Mouse (Mus musculus) olfactory bulb, adult 2 months (tissue): ENCODE measurements around the gene Tmc7. TPM values are rescaled to one million over a fixed set of nuclear protein-coding genes. Genes with fewer than 3 reads are reported as not detected.

ENCODE experiments used
- H3K27ac ChIP-seq: fragments of 200-500 bp; 2 replicates; pipeline ENCODE4 v1.5.1; 2012; ENCODE audit warnings: low read depth, low read length; ENCODE audit not compliant: insufficient read depth
- H3K4me1 ChIP-seq: fragments of 200-500 bp; 2 replicates; pipeline ENCODE4 v1.6.1; 2012; ENCODE audit warnings: low read length; ENCODE audit not compliant: control insufficient read depth, insufficient read depth
- H3K4me3 ChIP-seq: fragments of 200-500 bp; 2 replicates; pipeline ENCODE4 v1.5.1; 2012; ENCODE audit warnings: mild to moderate bottlenecking, low read depth, low read length, moderate library complexity; ENCODE audit not compliant: insufficient read depth
- CTCF ChIP-seq: fragments of 200-500 bp; IDR thresholded peaks from 2 replicates; pipeline ENCODE4 v1.5.1; 2012; ENCODE audit warnings: low read depth, mild to moderate bottlenecking, low read length, moderate library complexity; ENCODE audit not compliant: insufficient read depth
- POLR2A ChIP-seq: fragments of 200-500 bp; IDR thresholded peaks from 2 replicates; pipeline ENCODE4 v1.6.1; 2012; ENCODE audit warnings: mild to moderate bottlenecking, low read depth, low read length, moderate library complexity; ENCODE audit not compliant: insufficient read depth
- WGBS: fragments of 180-500 bp; shearing (Covaris S2); methylation state at CpG from one replicate; pipeline ENCODE4 v1.1.7; 2018; 5-methylcytosine and 5-hydroxymethylcytosine counted together
- polyA plus RNA-seq: library from polyadenylated mRNA; stranded (reverse); fragments of >200 nt; gene quantifications from 2 replicates; pipeline ENCODE4 v1.2.4, GENCODE M21; 2012; ENCODE audit warnings: low replicate concordance; ENCODE audit not compliant: missing spikeins, insufficient read depth, insufficient read length

Gene Tmc7
- polyA plus RNA-seq, 1 experiment, result not detected

DNA sequence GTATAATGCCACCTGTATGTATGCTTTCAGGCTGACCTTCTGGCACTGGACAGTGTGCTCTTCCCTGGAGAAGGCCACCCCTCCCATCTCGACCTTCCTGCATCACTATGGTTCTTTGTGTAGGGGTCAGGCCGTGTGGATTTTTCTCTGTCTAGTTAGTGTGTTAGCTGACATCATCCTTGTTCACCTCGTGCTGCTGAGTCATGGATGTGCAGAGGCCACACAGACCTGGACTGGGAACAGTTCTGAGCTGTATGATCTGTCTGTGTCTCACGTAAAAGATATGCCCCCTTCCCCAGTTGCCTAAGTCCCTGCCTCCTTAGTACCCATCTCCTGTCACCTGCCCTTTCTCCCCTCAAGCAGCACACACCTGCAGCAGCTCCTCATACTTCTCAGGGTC lies 57.6 kb downstream of the Tmc7 start:
- H3K4me1 ChIP-seq, result no peaks in the 10 kb centered on the region
- 90% methylated on average over 4 of the region's 4 CpGs for WGBS
- H3K27ac ChIP-seq, result no peak overlapping the region
- TF ChIP-seq CTCF, result no peak
- TF ChIP-seq POLR2A, result no peak
- H3K4me3 ChIP-seq, result no peak overlapping the region

DNA sequence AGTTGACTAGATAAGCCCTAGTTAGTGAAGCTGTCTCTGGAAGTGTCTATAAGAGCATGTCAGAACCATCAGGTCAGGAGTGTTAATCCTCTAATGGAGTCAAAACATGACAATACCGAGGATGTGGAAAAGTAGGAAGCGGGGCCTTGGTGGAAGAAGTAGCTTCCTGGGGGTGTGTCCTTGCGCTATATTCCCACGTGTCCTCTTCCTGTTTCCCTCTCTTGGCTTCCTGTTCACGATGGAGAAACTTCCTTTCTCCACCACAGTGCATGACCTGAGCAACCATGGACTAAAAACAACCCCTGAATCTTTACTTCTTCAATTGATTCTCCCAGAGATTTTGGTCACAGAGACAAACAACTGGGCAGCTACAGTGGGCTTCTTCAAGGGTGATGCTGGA lies 62.5 kb downstream of the Tmc7 start:
- Histone ChIP-seq H3K4me3 (no peak overlapping the region), H3K27ac (no peak overlapping the region), H3K4me1 (peaks cover 5% of the 10 kb centered on the region; the same call in 1 of the 2 replicates)
- TF ChIP-seq POLR2A, result no peak
- no peak for TF ChIP-seq CTCF
- whole genome bisulfite sequencing, result 76% methylated on average over 5 of the region's 5 CpGs

DNA sequence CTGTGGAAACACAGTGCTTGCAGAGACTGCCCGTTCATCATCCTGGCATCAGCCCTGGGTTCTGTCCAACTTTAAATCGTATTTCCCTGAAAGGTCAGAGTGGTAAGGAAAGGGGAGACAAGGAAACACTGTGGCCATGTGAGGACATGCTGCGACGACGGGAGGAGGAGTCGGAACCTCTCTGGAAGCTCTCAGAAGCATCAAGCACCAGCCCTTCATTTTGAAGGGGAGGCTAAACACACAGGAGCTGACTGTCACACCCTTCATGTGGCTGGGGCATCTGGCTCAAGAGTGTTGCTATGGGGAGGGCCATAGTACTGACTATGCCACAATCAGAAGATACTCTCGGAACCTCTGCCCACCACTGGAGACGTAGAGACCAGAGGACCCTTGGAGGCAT lies 64.9 kb downstream of the Tmc7 start:
- WGBS, result 86% methylated on average over 8 of the region's 8 CpGs
- Histone ChIP-seq H3K27ac (no peak overlapping the region), H3K4me1 (peaks cover 5% of the 10 kb centered on the region; the same call in 1 of the 2 replicates), H3K4me3 (no peak overlapping the region)
- TF ChIP-seq POLR2A (no peak), CTCF (no peak)

DNA sequence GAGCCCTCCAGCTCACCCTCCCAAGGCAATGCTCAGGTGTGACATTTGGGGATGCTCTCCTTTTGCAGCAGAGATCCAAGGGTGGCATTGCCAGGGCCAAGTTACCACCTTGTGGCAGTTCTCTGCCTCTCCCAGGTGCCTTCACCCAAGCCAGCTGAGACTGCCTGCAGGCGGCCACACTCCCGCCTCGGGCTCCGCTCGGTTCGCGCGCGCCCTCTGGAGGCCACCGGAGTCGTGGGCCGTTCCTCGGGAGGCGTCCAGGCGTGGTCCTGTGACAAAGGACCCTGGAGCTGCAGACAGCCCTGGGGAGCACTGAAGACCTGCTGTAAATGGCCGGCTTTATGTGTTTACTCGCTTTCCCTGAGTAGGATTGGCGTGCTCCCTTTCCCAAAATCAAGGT lies 65.8 kb downstream of the Tmc7 start:
- Histone ChIP-seq H3K4me3 (no peak overlapping the region), H3K4me1 (peaks cover 5% of the 10 kb centered on the region; the same call in 1 of the 2 replicates), H3K27ac (no peak overlapping the region)
- 2% methylated on average over 18 of the region's 18 CpGs for WGBS
- no peak for TF ChIP-seq POLR2A
- peak; percentile 86 for TF ChIP-seq CTCF

DNA sequence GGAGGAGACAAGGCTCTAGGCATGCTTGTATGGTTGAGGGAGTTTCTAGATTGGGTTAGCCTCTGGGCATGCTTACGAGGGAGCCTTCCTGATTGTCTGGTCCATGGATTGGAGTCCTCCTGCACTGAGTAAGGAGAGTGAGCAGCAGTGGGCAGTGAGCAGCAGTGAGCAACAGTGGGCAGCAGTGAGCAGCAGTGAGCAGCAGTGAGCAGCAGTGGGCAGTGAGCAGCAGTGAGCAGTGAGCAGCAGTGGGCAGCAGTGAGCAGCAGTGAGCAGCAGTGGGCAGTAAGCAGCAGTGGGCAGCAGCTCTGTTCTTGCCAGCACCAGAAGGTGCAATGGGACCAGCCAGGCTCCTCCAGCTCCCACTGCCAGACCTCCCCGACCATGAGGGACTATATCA lies 66.7 kb downstream of the Tmc7 start:
- peaks cover 5% of the 10 kb centered on the region; the same call in 1 of the 2 replicates for H3K4me1 ChIP-seq
- H3K4me3 ChIP-seq, result no peak overlapping the region
- 76% methylated on average over 2 of the region's 2 CpGs for WGBS
- TF ChIP-seq CTCF (no peak), POLR2A (no peak)
- H3K27ac ChIP-seq, result no peak overlapping the region

DNA sequence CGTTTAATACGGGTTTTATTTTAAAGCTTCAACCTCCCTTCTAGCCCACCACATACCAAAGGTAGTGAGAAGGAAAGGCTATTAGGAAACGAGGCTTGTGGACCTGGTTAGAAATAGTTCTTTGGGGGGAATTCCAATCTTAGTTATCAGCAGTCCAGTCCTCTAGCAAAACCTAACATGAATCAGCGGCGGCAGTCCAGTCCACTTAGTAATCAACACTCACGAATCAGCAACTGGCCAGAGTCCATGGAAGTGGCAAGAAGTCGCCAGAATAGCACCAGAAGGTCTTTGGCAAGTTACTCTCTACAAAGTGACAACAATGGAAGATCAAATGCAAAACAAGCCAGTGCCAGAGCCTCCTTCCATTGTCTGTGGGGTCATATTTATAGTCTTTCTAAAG lies 76.0 kb downstream of the Tmc7 start:
- no peaks in the 10 kb centered on the region for H3K4me1 ChIP-seq
- 73% methylated on average over 7 of the region's 7 CpGs for WGBS
- H3K27ac ChIP-seq, result no peak overlapping the region
- TF ChIP-seq CTCF, result no peak
- TF ChIP-seq POLR2A, result no peak
- H3K4me3 ChIP-seq, result no peak overlapping the region

DNA sequence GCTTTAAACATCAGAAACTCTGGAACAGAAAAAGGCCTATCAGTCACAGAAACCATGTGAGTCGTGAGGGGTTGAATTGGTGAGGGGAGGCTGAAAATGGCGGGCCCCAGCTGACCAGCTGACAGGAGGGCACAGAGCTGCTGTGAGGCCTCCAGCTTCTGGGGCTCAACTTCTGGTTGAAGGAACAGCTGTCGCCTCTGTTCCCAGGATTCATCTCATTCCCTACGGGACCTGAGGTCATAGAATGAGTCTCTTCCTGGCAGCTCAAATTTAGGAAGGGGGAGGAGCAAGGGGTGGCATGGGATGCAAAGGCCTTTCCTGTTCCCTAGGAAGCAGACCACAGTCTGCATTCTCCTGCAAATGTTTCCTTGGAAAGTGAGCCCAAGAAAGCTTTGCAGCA lies 80.7 kb downstream of the Tmc7 start:
- H3K27ac ChIP-seq, result no peak overlapping the region
- H3K4me1 ChIP-seq, result peaks cover 5% of the 10 kb centered on the region; the same call in 1 of the 2 replicates
- TF ChIP-seq POLR2A (no peak), CTCF (no peak)
- 82% methylated on average over 4 of the region's 4 CpGs for WGBS
- no peak overlapping the region for H3K4me3 ChIP-seq

DNA sequence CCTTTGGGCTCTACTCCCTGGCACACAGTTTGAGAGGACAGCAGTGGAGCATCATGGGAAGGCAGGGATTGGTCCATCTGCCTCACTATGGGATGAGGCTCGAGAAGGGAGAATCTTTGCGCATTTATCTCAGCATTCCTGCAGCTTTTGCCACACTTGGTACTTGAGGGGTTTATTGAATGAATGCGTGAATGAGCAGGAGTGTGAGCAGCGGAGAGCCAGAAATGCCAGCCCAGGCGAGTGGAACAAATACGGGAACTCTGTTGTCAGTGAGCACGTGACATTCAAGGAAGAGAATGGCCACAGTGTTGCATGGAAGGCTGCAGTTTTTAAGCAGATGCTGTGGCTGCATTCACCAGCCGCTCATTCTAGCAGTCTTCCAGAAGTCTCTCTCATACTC lies 82.2 kb downstream of the Tmc7 start:
- Histone ChIP-seq H3K27ac (no peak overlapping the region), H3K4me1 (peaks cover 5% of the 10 kb centered on the region; the same call in 1 of the 2 replicates), H3K4me3 (peak overlapping the region; percentile 8; the same call in 1 of the 2 replicates)
- TF ChIP-seq CTCF (no peak), POLR2A (no peak)
- 23% methylated on average over 8 of the region's 8 CpGs for WGBS

DNA sequence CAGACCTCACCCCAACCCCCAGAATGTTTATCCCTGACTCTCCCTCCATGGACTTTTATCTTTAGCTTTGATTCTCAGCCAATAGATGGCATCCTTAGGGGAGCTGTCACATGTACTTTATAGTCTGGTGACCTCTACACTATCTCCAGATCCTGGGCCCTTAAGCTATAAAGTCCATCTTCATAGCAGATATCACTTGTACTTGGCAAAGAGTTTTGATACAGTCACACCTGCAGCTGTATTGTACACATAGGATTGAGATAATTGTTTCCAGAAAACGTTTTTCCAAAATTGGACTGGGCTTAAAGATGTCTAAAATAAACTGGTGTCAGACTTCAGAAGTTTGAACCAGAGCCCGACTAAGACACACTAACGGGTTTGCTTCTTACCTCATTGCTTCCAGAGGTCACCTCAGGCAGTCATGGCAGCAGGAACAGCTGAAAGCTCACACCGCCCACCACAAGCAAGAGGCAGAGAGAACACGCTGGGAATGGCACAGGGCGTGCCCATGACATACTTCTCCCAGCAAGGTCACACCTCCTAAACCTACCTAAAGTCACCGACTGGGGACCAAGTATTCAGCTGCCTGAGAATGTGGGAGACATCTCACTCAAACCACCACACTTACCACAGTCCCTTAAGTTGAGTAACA lies 84.6 kb downstream of the Tmc7 start:
- Histone ChIP-seq H3K4me1 (peaks cover 5% of the 10 kb centered on the region; the same call in 1 of the 2 replicates), H3K27ac (no peak overlapping the region), H3K4me3 (no peak overlapping the region)
- WGBS, result 69% methylated on average over 7 of the region's 7 CpGs
- TF ChIP-seq POLR2A (no peak), CTCF (no peak)

DNA sequence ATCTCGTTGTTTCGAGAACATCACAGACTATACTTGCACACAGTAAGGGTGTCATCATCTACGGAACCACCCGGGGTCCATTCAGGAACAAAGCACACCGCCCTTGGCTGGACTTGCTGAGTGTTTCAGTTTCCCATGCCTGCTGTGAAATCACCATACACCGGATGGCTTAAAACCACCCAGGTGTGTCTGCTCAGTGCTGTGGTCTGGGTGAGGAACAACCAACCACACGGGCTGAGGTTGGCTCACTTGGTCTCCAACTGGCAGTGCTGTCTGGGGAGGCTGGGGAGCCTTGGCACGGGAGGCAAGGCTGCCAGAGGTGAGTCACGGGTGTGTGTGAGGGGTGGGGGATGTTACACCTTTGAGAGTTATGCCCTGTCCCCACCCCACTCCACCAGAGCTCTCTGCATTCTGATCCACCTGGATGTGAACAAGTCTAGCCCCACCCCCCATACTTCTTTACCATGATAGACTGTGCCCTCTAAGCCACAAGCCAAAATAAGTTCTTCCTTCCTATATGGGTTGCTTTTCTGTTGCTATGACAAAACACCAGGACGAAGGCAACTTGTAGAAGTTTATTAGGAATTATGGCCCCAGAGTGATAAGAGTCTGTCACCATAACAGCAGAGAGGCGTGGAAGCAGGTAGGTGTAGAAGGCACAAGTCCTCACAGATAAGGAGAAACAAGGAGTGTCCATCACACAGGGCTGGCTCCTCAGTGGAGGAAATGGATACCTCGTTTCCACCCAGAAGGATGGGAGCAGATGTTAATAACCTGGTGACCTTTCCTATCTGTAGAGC lies 85.4 kb downstream of the Tmc7 start:
- TF ChIP-seq CTCF, result no peak
- TF ChIP-seq POLR2A, result no peak
- WGBS, result 87% methylated on average over 12 of the region's 12 CpGs
- Histone ChIP-seq H3K27ac (no peak overlapping the region), H3K4me1 (peaks cover 5% of the 10 kb centered on the region; the same call in 1 of the 2 replicates), H3K4me3 (no peak overlapping the region)
